Mouse (Mus musculus): ENCODE measurements around the gene Mrln. TPM values are rescaled to one million over a fixed set of nuclear protein-coding genes. Genes with fewer than 3 reads are reported as not detected.

The Mrln gene
- polyA plus RNA-seq, 1 experiment from 2014 or later, result 0.35 TPM

DNA sequence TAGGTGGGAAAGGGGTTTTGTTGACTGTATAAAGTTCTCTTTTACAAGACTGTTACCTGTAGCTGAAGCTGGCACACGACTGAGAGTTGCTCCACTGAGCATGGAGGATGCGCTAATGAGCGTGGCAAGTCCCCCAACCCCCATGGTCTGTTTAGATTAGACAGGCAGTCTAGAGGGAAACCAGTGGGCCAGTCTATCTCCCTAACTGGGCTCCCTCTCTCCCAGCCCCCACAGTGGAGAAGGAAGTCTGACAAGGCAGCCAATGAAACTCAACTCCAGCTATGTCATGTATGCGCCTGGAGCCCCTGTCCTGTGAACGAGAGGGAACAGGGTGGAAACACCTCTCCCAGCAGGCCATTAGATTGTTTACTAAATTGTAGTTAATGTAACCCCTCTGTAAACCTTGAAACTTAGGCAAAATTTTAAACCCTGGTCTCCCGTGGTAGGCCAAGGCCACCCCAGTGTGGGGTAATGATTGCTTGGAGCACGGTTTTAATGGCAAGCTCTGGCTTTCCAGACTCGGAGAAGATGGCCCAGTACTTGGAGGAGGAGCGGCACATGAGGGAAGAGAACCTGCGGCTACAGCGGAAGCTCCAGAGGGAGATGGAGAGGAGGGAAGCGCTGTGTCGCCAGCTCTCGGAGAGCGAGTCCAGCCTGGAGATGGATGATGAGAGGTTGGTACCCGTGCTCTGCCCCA is 29.8 kb upstream of the Mrln start:
- peaks cover 86% of the 10 kb centered on the region for H3K36me3 ChIP-seq
- H3K9me3 ChIP-seq (replicated peaks), result no peaks in the 10 kb centered on the region
- H3K4me1 ChIP-seq, result no peaks in the 10 kb centered on the region; the same call in 1 of the 2 replicates
- H3K27me3 ChIP-seq (replicated peaks), result no peaks in the 10 kb centered on the region
- no peak overlapping the region for H3K27ac ChIP-seq
- no peak overlapping the region for H3K9ac ChIP-seq
- no peak for ATAC-seq
- 78% methylated on average over 16 of the region's 16 CpGs for WGBS (ENCODE audit: insufficient replicate concordance)
- no peak overlapping the region for H3K4me2 ChIP-seq
- no peak overlapping the region for H3K4me3 ChIP-seq

DNA sequence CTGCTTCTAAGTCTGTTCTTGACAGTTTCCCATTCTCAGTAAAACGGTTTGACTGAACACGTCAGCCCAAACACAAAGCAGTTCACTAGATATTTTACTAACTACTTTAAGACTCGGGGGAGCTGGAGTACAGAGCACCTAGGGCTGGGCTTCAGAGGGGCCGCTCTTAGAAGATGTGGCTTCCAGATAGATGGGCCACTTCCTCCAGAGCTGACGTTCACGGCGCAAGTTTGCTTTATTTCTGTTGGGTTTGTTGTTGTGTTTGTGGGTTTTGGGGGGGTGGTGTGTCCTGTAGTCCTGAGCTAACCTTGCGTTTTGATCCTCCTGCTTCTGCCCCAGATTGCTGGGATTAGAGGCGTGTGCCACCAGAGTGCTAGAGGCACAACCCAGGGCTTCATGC is 23.7 kb upstream of the Mrln start:
- no peak overlapping the region for H3K27ac ChIP-seq
- H3K4me2 ChIP-seq, result no peak overlapping the region
- no peak for ATAC-seq
- H3K9ac ChIP-seq, result no peak overlapping the region
- H3K9me3 ChIP-seq (replicated peaks), result no peaks in the 10 kb centered on the region
- H3K27me3 ChIP-seq (replicated peaks), result no peaks in the 10 kb centered on the region
- H3K4me3 ChIP-seq, result no peak overlapping the region
- H3K36me3 ChIP-seq, result peaks cover 75% of the 10 kb centered on the region
- 26% methylated on average over 9 of the region's 9 CpGs for WGBS (ENCODE audit: insufficient replicate concordance)
- peaks cover 29% of the 10 kb centered on the region for H3K4me1 ChIP-seq

DNA sequence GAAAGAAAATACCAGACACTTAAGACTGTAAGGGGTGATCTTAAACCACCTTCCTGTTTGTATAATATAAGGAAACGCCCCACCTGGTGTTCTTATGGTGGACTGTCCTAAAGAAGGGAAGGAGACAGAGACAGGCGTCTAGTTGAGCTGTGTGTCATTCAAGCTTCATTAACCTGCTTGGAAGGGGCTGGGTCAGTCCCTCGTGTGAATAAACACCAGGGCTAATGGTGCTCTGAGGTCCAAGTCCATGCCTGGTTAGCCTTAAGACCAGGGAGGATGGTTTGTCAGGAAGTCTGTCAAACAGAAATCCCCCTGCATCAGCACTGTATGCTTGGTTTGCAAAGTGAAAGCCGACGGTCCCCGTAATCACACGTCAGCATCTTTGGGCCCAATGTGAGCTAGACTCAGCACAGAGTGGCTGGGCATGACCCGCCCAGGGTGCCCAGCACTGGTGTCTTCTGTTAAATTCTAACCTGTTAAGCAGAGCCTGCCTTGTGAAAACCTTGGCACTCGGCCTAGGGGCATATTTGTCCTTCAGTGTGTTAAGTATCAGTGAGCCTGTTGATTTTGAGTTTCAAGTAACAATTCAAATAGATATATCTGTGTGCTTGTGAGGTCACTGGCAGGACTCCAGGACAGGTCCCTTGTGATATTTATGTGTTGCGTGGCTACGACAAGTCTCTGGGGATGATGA is 23.0 kb upstream of the Mrln start:
- H3K4me1 ChIP-seq, result peaks cover 29% of the 10 kb centered on the region
- no peaks in the 10 kb centered on the region for H3K27me3 ChIP-seq (replicated peaks)
- H3K4me2 ChIP-seq, result no peak overlapping the region
- no peak overlapping the region for H3K4me3 ChIP-seq
- H3K27ac ChIP-seq, result no peak overlapping the region
- peaks cover 70% of the 10 kb centered on the region for H3K36me3 ChIP-seq
- no peak overlapping the region for H3K9ac ChIP-seq
- no peaks in the 10 kb centered on the region for H3K9me3 ChIP-seq (replicated peaks)
- no peak for ATAC-seq
- 64% methylated on average over 11 of the region's 11 CpGs for WGBS (ENCODE audit: insufficient replicate concordance)

DNA sequence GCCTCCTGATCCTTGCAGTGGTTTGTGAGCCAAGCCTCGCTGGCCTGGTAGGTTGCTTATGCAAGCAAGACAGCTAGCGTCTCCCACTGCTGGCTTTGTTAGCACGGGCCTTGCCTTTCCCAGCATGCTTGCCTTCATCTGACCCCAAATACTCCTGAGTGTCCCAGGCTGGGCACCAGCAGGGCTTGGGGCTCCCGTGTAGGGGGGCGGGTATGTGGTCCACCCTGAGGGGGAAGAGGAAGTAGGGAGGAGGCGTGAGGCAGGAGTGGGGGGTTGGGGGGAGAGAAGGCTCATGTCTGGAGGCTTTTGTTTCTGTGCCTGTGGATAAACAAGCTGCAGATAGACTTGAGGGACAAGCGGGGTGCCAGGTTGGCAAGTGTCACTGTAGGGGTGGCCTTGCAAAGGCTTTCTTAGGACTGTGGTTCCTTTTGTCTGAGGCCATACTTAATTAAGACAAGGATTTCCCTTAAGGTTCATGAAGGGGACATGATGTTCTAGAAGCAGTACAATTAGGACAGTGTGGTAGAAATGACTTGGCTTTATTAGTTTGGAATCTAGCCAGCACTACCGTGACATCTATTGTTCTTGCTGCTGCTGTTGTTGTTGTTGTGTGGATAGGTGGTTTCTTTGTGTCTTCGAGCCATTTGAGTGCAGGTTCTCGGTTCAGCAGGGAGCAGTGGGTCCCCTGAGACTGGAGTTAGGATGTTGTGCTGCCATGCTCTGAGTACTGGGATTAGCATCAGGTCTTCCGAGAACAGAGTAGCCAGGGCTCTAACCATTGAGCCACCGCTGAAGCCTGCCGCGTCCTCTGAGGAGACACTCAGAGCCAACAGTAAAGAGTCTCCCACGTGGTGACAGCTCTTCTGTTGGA is 21.0 kb upstream of the Mrln start:
- WGBS (ENCODE audit: insufficient replicate concordance), result 72% methylated on average over 15 of the region's 15 CpGs
- Histone ChIP-seq H3K36me3 (peaks cover 72% of the 10 kb centered on the region), H3K4me1 (peaks cover 29% of the 10 kb centered on the region), H3K27me3 (replicated peaks) (no peaks in the 10 kb centered on the region), H3K9ac (no peak overlapping the region), H3K4me3 (no peak overlapping the region), H3K9me3 (replicated peaks) (no peaks in the 10 kb centered on the region), H3K27ac (no peak overlapping the region), H3K4me2 (no peak overlapping the region)
- ATAC-seq, result no peak

DNA sequence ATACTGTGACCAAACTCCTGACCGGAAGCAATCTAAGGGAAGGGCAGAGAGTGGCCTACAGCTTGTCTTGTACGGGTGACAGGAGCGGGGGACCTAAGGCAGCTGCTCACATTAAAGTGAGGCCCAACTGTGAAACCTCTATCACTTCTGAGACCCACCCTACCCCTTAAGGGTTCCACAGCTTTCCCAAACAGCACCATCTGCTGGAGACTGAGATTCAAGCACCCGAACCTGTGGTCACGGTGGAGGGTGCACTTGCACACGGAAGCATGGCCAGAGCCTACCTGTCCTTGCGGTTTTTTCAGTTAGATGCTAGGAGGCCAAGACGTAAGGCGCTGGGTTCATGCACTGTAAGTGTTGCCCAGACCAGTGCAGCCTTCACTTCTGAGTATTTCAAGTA is 18.3 kb upstream of the Mrln start:
- no peaks in the 10 kb centered on the region for H3K9me3 ChIP-seq (replicated peaks)
- no peak overlapping the region for H3K9ac ChIP-seq
- H3K4me1 ChIP-seq, result peaks cover 21% of the 10 kb centered on the region
- no peak overlapping the region for H3K4me2 ChIP-seq
- no peaks in the 10 kb centered on the region for H3K27me3 ChIP-seq (replicated peaks)
- 0 out of 2 replicates have a peak, but pooled peaks have one; percentile 45 for ATAC-seq
- WGBS (ENCODE audit: insufficient replicate concordance), result 72% methylated on average over 9 of the region's 9 CpGs
- H3K36me3 ChIP-seq, result peaks cover 85% of the 10 kb centered on the region
- H3K4me3 ChIP-seq, result no peak overlapping the region
- no peak overlapping the region for H3K27ac ChIP-seq

DNA sequence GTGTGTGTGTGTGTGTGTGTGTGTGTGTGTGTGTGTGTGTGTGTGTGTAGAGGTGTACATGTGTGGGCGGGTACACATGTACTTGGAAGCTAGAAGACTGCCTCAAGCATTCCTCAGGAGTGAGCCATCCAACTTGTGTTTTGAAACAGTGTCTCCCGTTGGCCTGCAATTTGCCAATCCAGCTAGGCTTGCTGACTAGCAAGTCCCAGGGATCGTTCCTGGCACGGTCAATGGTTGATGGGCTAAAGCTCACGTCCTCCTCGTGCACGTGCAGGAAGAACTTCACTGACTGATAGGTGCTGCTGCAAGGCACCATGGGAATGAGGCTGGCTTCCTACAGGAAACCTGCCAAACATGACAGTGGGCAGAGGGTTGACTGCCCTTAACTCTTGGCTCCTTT is 17.9 kb upstream of the Mrln start:
- H3K27me3 ChIP-seq (replicated peaks), result no peaks in the 10 kb centered on the region
- H3K36me3 ChIP-seq, result peaks cover 85% of the 10 kb centered on the region
- H3K9ac ChIP-seq, result no peak overlapping the region
- ATAC-seq, result 0 out of 2 replicates have a peak, but pooled peaks have one; percentile 9
- H3K4me1 ChIP-seq, result peaks cover 17% of the 10 kb centered on the region
- no peak overlapping the region for H3K4me2 ChIP-seq
- H3K9me3 ChIP-seq (replicated peaks), result no peaks in the 10 kb centered on the region
- no peak overlapping the region for H3K4me3 ChIP-seq
- 89% methylated on average over 7 of the region's 7 CpGs for WGBS (ENCODE audit: insufficient replicate concordance)
- no peak overlapping the region for H3K27ac ChIP-seq

DNA sequence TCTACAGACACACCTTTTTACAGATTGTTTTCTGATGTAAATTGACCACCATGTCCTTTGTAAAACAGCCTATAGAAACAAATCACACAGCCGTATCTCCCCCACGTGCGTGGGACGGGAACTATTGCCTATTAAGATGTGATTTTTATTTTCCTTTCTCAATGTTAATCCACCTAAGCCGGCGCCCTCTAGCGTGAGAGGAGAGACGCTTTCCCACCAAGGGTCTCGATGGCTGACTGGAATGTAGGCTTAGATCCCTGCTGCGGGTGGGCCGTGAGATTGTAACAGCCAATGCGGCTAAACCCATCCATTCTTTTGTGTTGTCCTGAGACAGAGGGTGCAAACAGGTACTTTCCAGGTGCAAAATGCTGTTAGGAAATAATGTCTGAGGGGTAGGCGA is 14.6 kb upstream of the Mrln start:
- no peak overlapping the region for H3K4me2 ChIP-seq
- peaks cover under 1% of the 10 kb centered on the region for H3K4me1 ChIP-seq
- no peak overlapping the region for H3K9ac ChIP-seq
- ATAC-seq, result no peak
- no peaks in the 10 kb centered on the region for H3K27me3 ChIP-seq (replicated peaks)
- 83% methylated on average over 13 of the region's 13 CpGs for WGBS (ENCODE audit: insufficient replicate concordance)
- peaks cover 80% of the 10 kb centered on the region for H3K36me3 ChIP-seq
- no peak overlapping the region for H3K4me3 ChIP-seq
- H3K27ac ChIP-seq, result no peak overlapping the region
- H3K9me3 ChIP-seq (replicated peaks), result no peaks in the 10 kb centered on the region

DNA sequence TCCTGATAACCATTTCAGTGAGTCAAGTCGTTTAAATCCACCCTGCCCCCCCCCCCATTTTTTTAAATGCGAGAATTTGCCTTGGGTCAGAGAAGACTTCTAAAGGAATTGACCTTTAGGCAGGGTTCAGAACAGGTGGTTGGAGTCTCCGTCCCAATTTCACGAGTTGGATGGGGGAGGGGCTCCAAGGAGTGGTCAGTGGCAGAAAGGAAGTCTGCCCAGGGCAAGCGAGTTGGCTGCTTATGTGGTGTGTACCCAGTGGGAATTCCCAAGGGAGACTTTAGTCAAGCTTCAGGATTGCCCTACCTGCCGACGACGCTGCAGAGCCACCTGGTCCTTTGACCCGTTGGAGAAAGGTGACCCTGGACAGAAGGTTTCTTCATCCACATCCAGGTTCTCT is 10.2 kb upstream of the Mrln start:
- WGBS (ENCODE audit: insufficient replicate concordance), result 67% methylated on average over 9 of the region's 9 CpGs
- no peaks in the 10 kb centered on the region for H3K9me3 ChIP-seq (replicated peaks)

DNA sequence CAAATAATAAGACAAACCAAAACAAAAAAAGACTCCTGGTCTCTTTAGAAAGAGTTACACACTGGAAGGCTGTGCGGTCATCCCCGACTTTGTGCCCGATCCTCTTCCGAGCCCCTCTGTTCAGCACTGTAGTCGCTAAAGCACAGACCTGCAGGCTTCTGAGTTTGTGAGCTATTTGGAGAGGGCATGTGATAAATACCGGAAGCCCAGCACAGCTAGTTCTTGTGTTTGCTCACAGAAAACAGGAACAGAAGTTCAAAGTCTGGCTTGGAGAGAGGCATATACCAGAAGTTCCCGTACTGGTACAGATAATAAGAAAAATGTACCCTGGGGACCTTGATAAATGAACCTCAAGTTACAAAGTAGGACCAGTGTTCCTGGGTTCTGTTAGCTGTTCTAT is 9.2 kb upstream of the Mrln start:
- H3K27ac ChIP-seq, result peak overlapping the region; percentile 62
- H3K27me3 ChIP-seq (replicated peaks), result no peaks in the 10 kb centered on the region
- 51% methylated on average over 7 of the region's 7 CpGs for WGBS (ENCODE audit: insufficient replicate concordance)
- H3K36me3 ChIP-seq, result peaks cover 34% of the 10 kb centered on the region
- H3K9me3 ChIP-seq (replicated peaks), result no peaks in the 10 kb centered on the region
- H3K4me3 ChIP-seq, result no peak overlapping the region
- peaks cover 14% of the 10 kb centered on the region for H3K4me1 ChIP-seq
- ATAC-seq, result peak; percentile 62; the same call in 1 of the 2 replicates
- H3K4me2 ChIP-seq, result no peak overlapping the region
- H3K9ac ChIP-seq, result no peak overlapping the region

More for the DNA sequence above, 10.2 kb upstream of the Mrln start:
- Histone ChIP-seq H3K27ac (no peak overlapping the region), H3K4me3 (no peak overlapping the region), H3K36me3 (peaks cover 44% of the 10 kb centered on the region), H3K4me2 (no peak overlapping the region), H3K9ac (no peak overlapping the region), H3K4me1 (peaks cover 14% of the 10 kb centered on the region), H3K27me3 (replicated peaks) (no peaks in the 10 kb centered on the region)
- ATAC-seq, result no peak

DNA sequence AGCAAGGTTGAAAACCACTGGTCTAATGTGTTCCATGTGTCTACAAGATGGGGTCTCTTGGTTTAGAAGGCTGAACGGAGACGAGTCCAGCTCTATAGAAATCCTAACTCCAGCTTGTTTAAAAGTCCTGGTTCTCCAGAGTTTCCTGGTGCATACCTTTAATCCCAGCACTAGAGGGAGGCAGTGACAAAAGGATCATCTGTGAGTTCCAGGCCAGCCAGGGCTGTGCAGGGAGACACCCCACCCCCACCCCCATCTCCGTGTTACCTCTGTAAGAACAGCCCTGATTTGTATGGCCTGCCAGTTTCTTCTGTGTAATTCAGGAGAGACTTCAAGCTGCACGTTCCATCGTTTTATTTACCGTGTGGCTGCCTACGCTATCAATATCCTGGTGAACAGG is 8.7 kb upstream of the Mrln start:
- no peak overlapping the region for H3K9ac ChIP-seq
- H3K27ac ChIP-seq, result peak overlapping the region; percentile 62; the same call in 1 of the 2 replicates
- 47% methylated on average over 7 of the region's 7 CpGs for WGBS (ENCODE audit: insufficient replicate concordance)
- H3K4me3 ChIP-seq, result no peak overlapping the region
- H3K9me3 ChIP-seq (replicated peaks), result no peaks in the 10 kb centered on the region
- peaks cover 14% of the 10 kb centered on the region for H3K4me1 ChIP-seq
- H3K4me2 ChIP-seq, result no peak overlapping the region
- no peaks in the 10 kb centered on the region for H3K27me3 ChIP-seq (replicated peaks)
- peak; percentile 37; the same call in 1 of the 2 replicates for ATAC-seq
- peaks cover 30% of the 10 kb centered on the region for H3K36me3 ChIP-seq

DNA sequence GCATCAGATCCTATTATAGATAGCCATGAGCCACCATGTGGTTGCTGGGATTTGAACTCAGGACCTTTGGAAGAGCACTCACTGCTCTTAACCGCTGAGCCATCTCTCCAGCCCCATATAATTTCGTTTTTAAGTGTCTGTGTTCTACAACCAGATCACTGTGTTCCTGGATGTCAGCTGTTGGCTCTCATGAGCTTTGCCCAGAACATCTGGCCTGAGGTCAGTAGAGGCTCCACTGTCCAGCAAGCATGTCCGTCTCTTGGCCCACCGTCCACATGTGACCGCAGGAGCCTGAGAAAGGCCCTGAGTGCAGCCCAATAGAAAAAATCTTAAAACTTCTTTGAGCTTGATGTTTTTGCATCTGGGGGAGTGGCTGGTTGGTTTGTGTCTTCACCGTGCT is 7.8 kb upstream of the Mrln start:
- ATAC-seq, result no peak
- no peaks in the 10 kb centered on the region for H3K27me3 ChIP-seq (replicated peaks)
- WGBS (ENCODE audit: insufficient replicate concordance), result 77% methylated on average over 6 of the region's 6 CpGs
- peaks cover 14% of the 10 kb centered on the region for H3K4me1 ChIP-seq
- no peak overlapping the region for H3K27ac ChIP-seq
- peaks cover 22% of the 10 kb centered on the region for H3K36me3 ChIP-seq
- no peak overlapping the region for H3K4me2 ChIP-seq
- no peak overlapping the region for H3K4me3 ChIP-seq
- H3K9ac ChIP-seq, result no peak overlapping the region
- no peaks in the 10 kb centered on the region for H3K9me3 ChIP-seq (replicated peaks)

DNA sequence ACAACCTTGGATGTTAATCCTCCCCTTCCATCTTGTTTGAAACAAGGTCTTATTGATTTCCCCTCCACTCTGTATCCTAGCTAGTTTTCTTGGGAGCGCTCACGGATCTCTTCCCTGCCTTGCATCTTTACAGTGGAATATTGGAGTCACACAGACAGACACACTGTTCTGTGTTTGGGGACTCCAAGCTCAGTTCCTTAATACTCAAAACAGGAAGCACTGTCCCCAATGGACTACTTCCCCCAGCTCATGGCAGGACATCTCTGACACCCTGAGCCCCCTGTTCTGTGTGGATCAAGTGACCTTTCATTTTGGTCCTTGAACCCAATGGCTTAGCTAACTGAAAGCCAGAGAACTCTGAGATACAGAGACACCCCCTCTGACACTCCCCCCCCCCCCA is 6.9 kb upstream of the Mrln start:
- ATAC-seq, result no peak
- Histone ChIP-seq H3K4me1 (peaks cover 14% of the 10 kb centered on the region), H3K9me3 (replicated peaks) (no peaks in the 10 kb centered on the region), H3K4me2 (no peak overlapping the region), H3K9ac (no peak overlapping the region), H3K27ac (no peak overlapping the region), H3K27me3 (replicated peaks) (no peaks in the 10 kb centered on the region), H3K4me3 (no peak overlapping the region), H3K36me3 (peaks cover 14% of the 10 kb centered on the region)
- 75% methylated on average over 2 of the region's 2 CpGs for WGBS (ENCODE audit: insufficient replicate concordance)

Data from liver, embryonic 12.5 days (tissue).